Mouse (Mus musculus) kidney, adult 2 months (tissue): Measurements from ENCODE around the gene Slc39a13. TPM values are rescaled to one million over a fixed set of nuclear protein-coding genes. Genes with fewer than 3 reads are reported as not detected.
"Not testable (repeated sequence)": the region's sequence is repeated elsewhere in the genome, so short reads cannot be mapped to it uniquely, and the experiment has no call there.

Source experiments
- DNase-seq: peaks from one replicate; pipeline ENCODE4 v3.0.0; 2021
- H3K27ac ChIP-seq: fragments of 200-500 bp; 2 replicates; pipeline ENCODE4 v1.5.1; 2012; ENCODE audit warnings: low read depth, low read length, control low read depth, inconsistent platforms; ENCODE audit not compliant: insufficient read depth
- H3K27me3 ChIP-seq: fragments of 200-500 bp; replicated peaks from 2 replicates; pipeline ENCODE4 v1.6.1; 2012; ENCODE audit warnings: mild to moderate bottlenecking, moderate library complexity, low read length, inconsistent platforms; ENCODE audit not compliant: control insufficient read depth, insufficient read depth
- H3K36me3 ChIP-seq: fragments of 200-500 bp; 2 replicates; pipeline ENCODE4 v1.6.1; 2012; ENCODE audit warnings: mild to moderate bottlenecking, moderate library complexity, low read length, inconsistent platforms; ENCODE audit not compliant: control insufficient read depth, insufficient read depth
- H3K4me1 ChIP-seq: fragments of 200-500 bp; 2 replicates; pipeline ENCODE4 v1.6.1; 2011; ENCODE audit warnings: low read length; ENCODE audit not compliant: control insufficient read depth, insufficient read depth
- H3K4me3 ChIP-seq: fragments of 200-500 bp; 2 replicates; pipeline ENCODE4 v1.5.1; 2011; ENCODE audit warnings: mild to moderate bottlenecking, low read depth, low read length, control low read depth; ENCODE audit not compliant: insufficient read depth
- CTCF ChIP-seq: fragments of 200-500 bp; conservative IDR thresholded peaks from 2 replicates; pipeline ENCODE4 v1.5.1; 2011; ENCODE audit warnings: low read depth, mild to moderate bottlenecking, control low read depth, low read length, moderate library complexity, mixed read lengths; ENCODE audit not compliant: insufficient read depth, insufficient read length
- POLR2A ChIP-seq: fragments of 200-500 bp; IDR thresholded peaks from one replicate; pipeline ENCODE4 v1.6.1; 2011; ENCODE audit warnings: low read depth, low read length, control low read depth
- WGBS: fragments of 180-500 bp; shearing (Covaris S2); methylation state at CpG from one replicate; pipeline ENCODE4 v1.1.7; 2018; 5-methylcytosine and 5-hydroxymethylcytosine counted together
- polyA plus RNA-seq: library from polyadenylated mRNA; depleted of rRNA; stranded (reverse); fragments of >200 nt; gene quantifications from 2 replicates; pipeline ENCODE4 v1.2.3, GENCODE M21; 2012

The Slc39a13 gene
- polyA plus RNA-seq, 1 experiment = 87.2 TPM

GRCm38 (mm10) chr2:91053181-91053933, 16.9 kb downstream of the Slc39a13 start:
- Histone ChIP-seq H3K27me3 (no peaks in the 10 kb centered on the region), H3K4me1 (peaks cover 5% of the 10 kb centered on the region), H3K36me3 (peaks cover 3% of the 10 kb centered on the region), H3K27ac (peak overlapping the region; percentile 55), H3K4me3 (peak overlapping the region; percentile 87)
- DNase-seq = no peak
- TF ChIP-seq POLR2A (no peak), CTCF (no peak)
- WGBS = 0% methylated on average over 6 of the region's 6 CpGs

- H3K27me3 ChIP-seq = no peaks in the 10 kb centered on the region
- no peak overlapping the region for H3K27ac ChIP-seq
- peaks cover 5% of the 10 kb centered on the region for H3K4me1 ChIP-seq
- DNase-seq = no peak
- 33% methylated on average over 2 of the region's 2 CpGs for WGBS
- H3K4me3 ChIP-seq = no peak overlapping the region
- H3K36me3 ChIP-seq = peaks cover 3% of the 10 kb centered on the region; the same call in 1 of the 2 replicates
- TF ChIP-seq POLR2A = no peak
- TF ChIP-seq CTCF = no peak
Observed at GRCm38 (mm10) chr2:91052752-91053151, 17.5 kb downstream of the Slc39a13 start.

GRCm38 (mm10) chr2:91051917-91052316, 18.3 kb downstream of the Slc39a13 start:
- no peak for DNase-seq
- H3K4me3 ChIP-seq = no peak overlapping the region
- TF ChIP-seq POLR2A (no peak), CTCF (no peak)
- 52% methylated on average over 3 of the region's 3 CpGs for WGBS
- no peak overlapping the region for H3K27ac ChIP-seq
- peaks cover 3% of the 10 kb centered on the region; the same call in 1 of the 2 replicates for H3K36me3 ChIP-seq
- peaks cover 9% of the 10 kb centered on the region for H3K4me1 ChIP-seq
- H3K27me3 ChIP-seq = no peaks in the 10 kb centered on the region

GRCm38 (mm10) chr2:91047359-91047758, 22.9 kb downstream of the Slc39a13 start:
- WGBS = 29% methylated on average over 9 of the region's 9 CpGs
- H3K36me3 ChIP-seq = no peaks in the 10 kb centered on the region
- H3K27ac ChIP-seq = no peak overlapping the region; the same call in 1 of the 2 replicates
- H3K4me1 ChIP-seq = peaks cover 4% of the 10 kb centered on the region; the same call in 1 of the 2 replicates
- H3K4me3 ChIP-seq = no peak overlapping the region
- no peaks in the 10 kb centered on the region for H3K27me3 ChIP-seq
- peak; percentile 72 for DNase-seq
- no peak for TF ChIP-seq CTCF
- no peak for TF ChIP-seq POLR2A

GRCm38 (mm10) chr2:91045805-91046204, 24.4 kb downstream of the Slc39a13 start:
- not testable (repeated sequence) for H3K27me3 ChIP-seq, H3K27ac ChIP-seq, DNase-seq, H3K36me3 ChIP-seq, H3K4me3 ChIP-seq, H3K4me1 ChIP-seq
- WGBS = 100% methylated on average over 1 of the region's 1 CpGs

- WGBS = 79% methylated on average over 13 of the region's 13 CpGs
- Histone ChIP-seq H3K27ac (no peak overlapping the region), H3K4me3 (no peak overlapping the region), H3K4me1 (peaks cover 4% of the 10 kb centered on the region; the same call in 1 of the 2 replicates), H3K36me3 (no peaks in the 10 kb centered on the region), H3K27me3 (no peaks in the 10 kb centered on the region)
- no peak for TF ChIP-seq POLR2A
- TF ChIP-seq CTCF = no peak
- no peak for DNase-seq
Observed at GRCm38 (mm10) chr2:91044727-91045126, 25.5 kb downstream of the Slc39a13 start.

- DNase-seq = no peak
- no peaks in the 10 kb centered on the region for H3K27me3 ChIP-seq
- H3K27ac ChIP-seq = no peak overlapping the region
- no peak overlapping the region for H3K4me3 ChIP-seq
- 59% methylated on average over 21 of the region's 21 CpGs for WGBS
- H3K36me3 ChIP-seq = no peaks in the 10 kb centered on the region
- H3K4me1 ChIP-seq = peaks cover 4% of the 10 kb centered on the region; the same call in 1 of the 2 replicates
- TF ChIP-seq CTCF = no peak
- TF ChIP-seq POLR2A = no peak
Observed at GRCm38 (mm10) chr2:91042651-91043398, 27.4 kb downstream of the Slc39a13 start.
